Mouse (Mus musculus) Patski (cell line): Measurements from ENCODE around the gene Nav2. TPM values are rescaled to one million over a fixed set of nuclear protein-coding genes. Genes with fewer than 3 reads are reported as not detected.
A peak's percentile ranks its signal among the peaks of the same experiment; 100 is the strongest.

Experiments used
- ATAC-seq: fragments of 100-300 bp; one replicate; pipeline ENCODE4 v1.8.0; 2021
- CTCF ChIA-PET: fragments of 350-600 bp; sonication (Branson Sonifier 250); formaldehyde crosslinking; loops from one replicate; lab custom pipeline; 2022; ENCODE audit warnings: inconsistent platforms; lab: Charles Lee
- POLR2A ChIA-PET: fragments of 350-600 bp; sonication (Branson Sonifier 250); formaldehyde crosslinking; loops from one replicate; lab custom pipeline; 2022; ENCODE audit warnings: antibody characterized with exemption, inconsistent platforms; lab: Charles Lee
- DNase-seq: peaks from one replicate; pipeline ENCODE4 v3.0.0-alpha.2; 2011; ENCODE audit warnings: low read depth, low spot score
- H3K27me3 ChIP-seq: fragments of 371-371 bp; one replicate; pipeline ENCODE4 v1.5.1; 2021
- CTCF ChIP-seq: fragments of 100-300 bp; IDR thresholded peaks from one replicate; pipeline ENCODE4 v1.5.1; 2021
- in situ Hi-C: fragments of 300-500 bp; cut with MboI; formaldehyde crosslinking; loops from 3 replicates; pipeline ENCODE4 v1.11.1; 2018; ENCODE audit warnings: low pct_unique_long_range_greater_than_20kb, mixed read lengths
- polyA plus RNA-seq: library from polyadenylated mRNA; unstranded; gene quantifications from one replicate; pipeline ENCODE4 v1.2.3, GENCODE M21; 2021

Nav2 gene
- polyA plus RNA-seq, 1 experiment from 2014 or later, result 13.3 TPM

DNA sequence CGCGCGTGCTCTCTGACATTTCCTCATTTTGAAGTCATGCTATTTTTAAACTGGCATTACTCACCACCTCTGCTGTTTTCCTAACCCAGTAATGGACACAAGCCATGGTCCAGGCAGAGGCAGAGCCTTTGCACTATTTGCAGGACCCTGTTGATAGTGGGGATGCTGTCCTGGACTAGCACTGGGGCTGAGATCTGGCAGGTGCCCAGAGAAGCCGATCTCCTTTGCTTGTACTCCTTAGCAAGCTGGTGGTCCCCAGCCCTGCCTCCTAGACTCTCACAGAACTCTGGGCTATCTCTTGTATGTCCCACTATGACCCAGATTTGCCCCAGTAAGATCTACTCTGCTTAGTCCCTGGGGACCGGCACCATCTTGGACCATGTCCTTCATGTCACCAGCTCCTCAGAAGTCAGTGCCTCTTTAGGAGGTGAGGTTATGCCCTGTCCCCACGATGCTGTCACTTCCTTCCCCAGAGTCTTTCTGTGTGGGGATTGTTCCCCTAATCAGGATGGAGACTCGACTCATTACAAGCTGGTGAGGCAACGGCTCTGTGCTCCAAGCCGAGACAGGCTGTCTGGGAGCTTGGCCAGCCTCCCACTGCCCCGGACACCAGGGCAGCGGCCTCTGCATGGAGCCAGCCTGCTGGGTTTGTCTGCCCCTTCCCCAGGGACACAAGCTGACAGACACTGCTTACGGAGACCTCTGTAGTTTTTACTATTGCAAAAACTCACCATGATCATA is 250.3 kb downstream of the Nav2 start:
- H3K27me3 ChIP-seq, result no peaks in the 10 kb centered on the region
- no peak for TF ChIP-seq CTCF
- POLR2A ChIA-PET, result no interaction called here
- peak; percentile 57 for ATAC-seq
- in situ Hi-C loops, result no loop called here
- DNase-seq, result no peak
- CTCF ChIA-PET, result interaction anchor here (1.0 kb wide), 1 partner anchor 13 kb away, joined by 3 read pairs; no protein-coding TSS in a partner anchor

DNA sequence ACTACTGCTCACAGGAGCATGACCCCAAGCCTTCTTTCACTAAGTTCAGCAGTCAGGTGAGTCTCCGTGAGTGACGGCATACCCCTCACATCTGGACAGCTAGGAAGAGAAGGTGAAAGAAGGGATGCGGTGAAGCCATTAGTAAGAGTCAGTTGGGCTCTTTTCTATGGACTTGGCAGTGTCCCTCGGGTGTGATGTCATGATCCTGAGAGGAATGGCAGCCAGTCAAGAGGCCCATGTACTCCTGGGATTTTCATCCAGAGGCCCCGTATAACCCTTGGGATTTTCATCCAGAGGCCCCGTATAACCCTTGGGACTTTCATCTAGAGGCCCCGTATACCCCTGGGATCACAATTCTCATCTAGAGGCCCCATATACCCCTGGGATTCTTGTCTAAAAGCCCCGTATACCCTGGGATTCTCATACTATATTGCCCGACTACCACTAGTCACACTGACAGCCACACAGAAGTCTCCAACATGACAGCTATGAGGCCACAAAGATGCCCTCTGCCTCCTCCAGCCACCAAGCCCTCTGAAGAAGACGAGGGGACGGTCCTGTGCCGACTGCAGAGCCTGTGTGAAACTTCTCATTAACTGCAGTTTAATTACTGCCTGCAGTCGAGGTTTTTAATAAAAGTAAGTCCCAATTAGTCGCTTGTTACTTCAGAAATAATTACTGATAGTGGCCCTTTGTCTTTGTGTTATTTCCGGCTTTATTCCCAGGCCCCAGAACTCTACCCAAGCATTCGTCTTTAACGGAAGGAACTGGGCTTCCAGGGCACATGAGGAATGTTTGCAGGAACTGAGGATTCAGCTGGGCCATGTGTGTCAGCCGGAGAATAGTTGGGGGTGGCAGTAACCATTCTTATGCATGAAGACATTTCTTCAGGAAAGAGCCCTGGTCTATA is 251.4 kb downstream of the Nav2 start:
- POLR2A ChIA-PET, result no interaction called here
- CTCF ChIA-PET, result no interaction called here
- H3K27me3 ChIP-seq, result no peaks in the 10 kb centered on the region
- DNase-seq (no peak), ATAC-seq (no peak)
- no peak for TF ChIP-seq CTCF
- in situ Hi-C loops, result no loop called here

DNA sequence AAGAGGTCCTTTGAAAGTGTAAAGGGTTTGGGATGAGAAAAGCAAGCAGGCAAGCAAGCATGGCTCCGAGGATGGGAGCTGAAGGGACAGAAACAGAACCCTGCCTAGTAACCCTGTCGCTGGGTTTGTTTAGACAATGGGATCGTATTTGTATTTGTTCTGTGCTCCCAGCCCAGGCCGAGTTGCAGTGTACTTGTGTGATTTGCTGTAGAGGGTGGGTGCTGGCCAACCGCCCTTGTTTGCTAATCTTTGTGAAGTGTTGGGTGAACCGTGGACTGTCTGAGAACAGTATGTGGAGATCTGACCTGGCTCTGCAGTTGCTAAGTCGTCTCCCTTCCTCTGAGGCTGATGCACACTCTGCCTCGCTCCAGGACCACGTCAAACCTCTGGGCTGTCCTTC is 253.6 kb downstream of the Nav2 start:
- H3K27me3 ChIP-seq, result no peaks in the 10 kb centered on the region
- ChIA-PET CTCF (no interaction called here), POLR2A (no interaction called here)
- DNase-seq (no peak), ATAC-seq (no peak)
- TF ChIP-seq CTCF, result no peak
- in situ Hi-C loops, result no loop called here

DNA sequence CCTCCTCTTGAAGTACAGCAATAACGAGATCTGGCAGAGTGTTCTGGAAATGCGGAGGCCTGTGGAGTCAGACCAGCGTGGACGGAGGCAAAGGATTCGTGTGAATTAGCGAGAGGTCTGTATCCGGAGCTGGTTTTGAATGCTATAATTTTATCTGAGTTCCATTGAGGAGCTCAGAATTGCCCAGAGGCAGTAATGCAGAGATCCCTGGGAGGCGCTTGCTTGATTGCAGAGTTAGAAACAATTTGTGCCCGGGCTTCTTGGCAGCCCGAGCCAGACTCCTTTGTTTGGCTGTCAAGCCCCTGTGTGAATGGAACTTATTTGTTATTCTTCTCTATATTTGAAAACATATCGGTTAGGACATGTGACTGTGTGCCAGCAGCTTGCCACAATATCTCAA is 255.3 kb downstream of the Nav2 start:
- CTCF ChIA-PET, result no interaction called here
- no peaks in the 10 kb centered on the region for H3K27me3 ChIP-seq
- POLR2A ChIA-PET, result no interaction called here
- TF ChIP-seq CTCF, result no peak
- DNase-seq, result no peak
- ATAC-seq, result no peak
- in situ Hi-C loops, result no loop called here

DNA sequence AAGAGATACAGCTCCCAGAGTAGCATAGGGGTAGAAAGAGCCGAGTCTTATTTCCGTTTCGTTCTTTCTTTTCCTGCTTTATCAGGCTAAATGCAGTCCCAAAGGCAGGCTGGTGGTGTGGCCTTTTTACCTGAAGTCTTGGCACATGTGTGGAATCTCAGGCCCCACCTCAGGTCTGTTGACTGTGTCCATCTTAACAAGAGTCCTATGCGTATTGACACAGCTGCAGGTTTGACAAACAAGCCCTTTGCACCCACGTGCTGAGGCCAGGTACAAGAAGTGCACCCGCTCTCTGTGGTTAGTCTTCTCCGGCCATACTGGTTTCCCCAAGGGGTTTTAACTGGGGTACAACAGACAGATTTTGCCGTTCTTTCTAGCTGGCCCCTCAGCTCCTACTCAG is 256.4 kb downstream of the Nav2 start:
- CTCF ChIA-PET, result no interaction called here
- in situ Hi-C loops, result no loop called here
- POLR2A ChIA-PET, result no interaction called here
- H3K27me3 ChIP-seq, result no peaks in the 10 kb centered on the region
- DNase-seq (no peak), ATAC-seq (no peak)
- no peak for TF ChIP-seq CTCF

DNA sequence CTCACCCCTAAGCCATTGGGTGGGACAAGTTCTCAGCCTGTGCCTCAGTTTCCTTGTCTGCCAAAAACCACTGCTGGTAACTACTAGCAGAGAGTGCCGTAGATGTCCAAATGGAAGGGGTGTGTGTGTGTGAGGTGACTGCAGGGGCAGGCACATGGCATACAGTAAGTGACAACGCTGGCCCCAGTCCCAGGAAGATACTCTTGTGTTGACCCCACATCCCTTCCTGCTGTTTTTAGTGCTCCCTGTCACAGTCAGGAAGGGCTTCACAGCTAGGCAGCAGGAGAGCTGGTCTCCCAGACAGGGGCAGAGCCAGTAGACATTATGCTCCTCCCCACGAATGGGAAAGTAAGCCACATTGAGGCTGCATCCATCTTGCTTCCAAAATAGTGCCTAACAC is 264.4 kb downstream of the Nav2 start:
- TF ChIP-seq CTCF, result no peak
- in situ Hi-C loops, result no loop called here
- ATAC-seq, result no peak

DNA sequence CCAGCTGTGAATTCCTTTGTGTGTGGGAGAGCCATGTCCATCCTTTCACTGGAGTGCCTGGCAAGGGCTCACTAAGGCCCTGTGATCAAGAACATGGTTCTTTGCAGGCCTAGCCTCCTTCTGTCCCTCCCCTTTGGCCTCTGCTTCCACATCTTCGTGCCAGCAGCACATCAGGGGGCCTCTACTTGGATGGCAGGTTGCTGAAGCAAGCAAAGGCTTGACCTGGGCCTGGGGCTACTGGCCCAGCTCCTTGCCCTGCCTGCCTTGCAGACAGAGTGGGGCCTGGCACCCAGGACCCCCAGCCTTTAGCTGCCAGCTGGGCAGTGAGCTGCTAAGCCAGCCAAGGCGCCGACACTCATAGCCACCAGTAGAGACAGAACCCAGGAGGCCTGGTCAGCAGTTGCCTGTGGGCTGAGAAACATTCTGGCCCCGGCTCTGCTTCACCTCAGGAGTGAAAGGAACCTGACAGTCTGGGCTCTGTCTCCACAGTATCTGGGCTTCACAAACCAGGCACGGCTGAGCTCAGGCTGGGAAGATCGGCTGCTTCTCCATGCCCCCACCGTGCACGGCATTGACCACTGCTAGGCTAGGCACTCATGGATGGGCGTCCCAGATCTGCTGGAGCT is 267.4 kb downstream of the Nav2 start:
- ChIA-PET CTCF (no interaction called here), POLR2A (no interaction called here)
- ATAC-seq (no peak), DNase-seq (no peak)
- H3K27me3 ChIP-seq, result no peaks in the 10 kb centered on the region
- TF ChIP-seq CTCF, result no peak
- in situ Hi-C loops, result no loop called here

More for the DNA sequence above, 264.4 kb downstream of the Nav2 start:
- DNase-seq, result no peak
- ChIA-PET CTCF (no interaction called here), POLR2A (no interaction called here)
- H3K27me3 ChIP-seq, result no peaks in the 10 kb centered on the region

DNA sequence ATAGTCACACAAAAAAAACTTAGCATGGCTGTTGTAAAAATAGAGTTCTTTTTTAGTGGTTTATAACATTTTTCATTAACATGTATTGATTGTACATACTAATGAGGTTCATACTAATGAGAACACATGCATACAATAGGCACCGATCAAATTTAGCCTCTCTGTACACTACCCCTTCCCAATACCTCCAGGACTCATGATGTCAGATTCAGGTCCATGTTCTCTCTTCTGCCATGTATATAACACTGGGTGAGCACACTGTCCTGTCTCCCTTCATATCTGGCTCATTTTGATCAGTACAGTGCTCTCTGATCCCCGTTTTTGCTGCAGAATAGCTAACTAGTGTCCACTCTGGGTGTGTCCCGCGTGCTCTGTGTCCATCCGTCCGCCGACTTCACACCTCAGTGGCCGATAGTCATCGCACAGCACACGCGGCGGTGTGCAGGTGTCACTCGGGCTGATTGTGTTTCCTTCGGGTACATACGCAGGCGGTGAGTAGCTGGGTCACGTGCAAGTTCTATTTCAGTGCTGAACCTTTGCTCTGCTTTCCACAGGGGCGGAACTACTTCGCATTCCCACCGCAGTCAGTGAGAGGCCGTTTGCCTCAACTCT is 268.2 kb downstream of the Nav2 start:
- ATAC-seq (no peak), DNase-seq (no peak)
- H3K27me3 ChIP-seq, result no peaks in the 10 kb centered on the region
- CTCF ChIA-PET, result no interaction called here
- TF ChIP-seq CTCF, result no peak
- POLR2A ChIA-PET, result no interaction called here
- in situ Hi-C loops, result no loop called here

DNA sequence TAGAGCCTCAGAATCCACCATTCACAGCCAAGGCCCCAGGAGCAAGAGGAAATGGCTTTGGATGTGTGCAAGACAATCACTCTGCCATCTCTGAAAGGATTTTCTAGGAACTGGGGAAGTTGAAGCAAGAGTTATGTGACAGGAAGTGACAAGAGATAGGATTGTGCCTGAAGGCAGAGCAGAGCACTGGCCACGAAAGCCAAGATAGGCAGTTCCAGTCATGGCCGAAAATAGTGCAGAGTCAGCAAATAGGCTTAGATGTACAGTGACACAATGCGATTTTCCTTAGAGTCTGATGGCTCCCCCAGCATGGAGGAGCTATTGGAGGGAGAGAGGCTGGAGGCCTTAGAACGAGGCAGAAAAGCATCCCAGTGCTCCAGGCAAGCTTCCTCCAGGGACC is 269.7 kb downstream of the Nav2 start:
- ChIA-PET POLR2A (no interaction called here), CTCF (interaction anchor here (1.6 to 1.8 kb wide), 2 partner anchors 13 to 16 kb away, joined by 3 to 4 read pairs; no protein-coding TSS in a partner anchor)
- TF ChIP-seq CTCF, result no peak
- DNase-seq (no peak), ATAC-seq (no peak)
- no peaks in the 10 kb centered on the region for H3K27me3 ChIP-seq
- in situ Hi-C loops, result no loop called here

DNA sequence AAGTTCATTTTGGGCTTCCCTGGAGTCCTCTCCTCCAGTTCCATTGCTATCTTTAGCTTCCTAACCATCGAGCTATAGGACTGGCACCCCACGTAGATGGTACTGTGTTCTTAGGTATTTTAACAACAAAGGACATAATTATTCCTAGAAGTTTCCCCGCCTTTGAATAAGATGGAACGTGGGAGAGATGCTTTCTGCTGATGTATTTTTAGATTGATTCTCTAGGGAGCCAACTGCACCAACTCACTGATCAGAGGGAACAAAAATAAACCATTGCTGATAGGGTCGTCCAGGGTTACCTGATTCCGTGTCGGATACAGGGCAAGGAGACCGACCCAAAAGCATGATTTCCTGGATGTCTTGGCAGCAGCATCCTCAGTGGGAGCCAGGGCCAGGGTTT is 272.5 kb downstream of the Nav2 start:
- DNase-seq (no peak), ATAC-seq (no peak)
- ChIA-PET POLR2A (interaction anchor here (1.2 kb wide), 1 partner anchor 15 kb away, joined by 3 read pairs; no protein-coding TSS in a partner anchor), CTCF (interaction anchor here (0.9 to 1.0 kb wide), 2 partner anchors 36 to 92 kb away, joined by 3 read pairs; no protein-coding TSS in a partner anchor)
- in situ Hi-C loops, result no loop called here
- no peak for TF ChIP-seq CTCF
- H3K27me3 ChIP-seq, result no peaks in the 10 kb centered on the region
